Mouse (Mus musculus) splenic B cell, adult 2 months (primary cell): ENCODE measurements around the gene Gm9733.
A peak's percentile ranks its signal among the peaks of the same experiment; 100 is the strongest.
"Not testable (repeated sequence)": the region's sequence is repeated elsewhere in the genome, so short reads cannot be mapped to it uniquely, and the experiment has no call there.

Source experiments
- DNase-seq: peaks from one replicate; pipeline ENCODE4 v3.0.0-alpha.2; 2011; ENCODE audit warnings: low read depth, low spot score
- H3K27me3 ChIP-seq: 2 replicates; pipeline ENCODE4 v1.6.1; 2012; ENCODE audit warnings: mild to moderate bottlenecking, low read length, moderate library complexity, mixed read lengths; ENCODE audit not compliant: control insufficient read depth, poor library complexity, insufficient read depth, severe bottlenecking
- H3K36me3 ChIP-seq: 2 replicates; pipeline ENCODE4 v1.6.1; 2012; ENCODE audit warnings: mild to moderate bottlenecking, low read length, moderate library complexity, mixed read lengths; ENCODE audit not compliant: control insufficient read depth, poor library complexity, insufficient read depth, severe bottlenecking

Gm9733 gene

GRCm38 (mm10) chr3:15332063-15332462 is at the start of gene Gm9733:
Gene Gm9733, minus strand, starts transcription at chr3:15332302.
- H3K36me3 ChIP-seq = no peaks in the 10 kb centered on the region
- no peaks in the 10 kb centered on the region for H3K27me3 ChIP-seq
- DNase-seq = no peak

DNA sequence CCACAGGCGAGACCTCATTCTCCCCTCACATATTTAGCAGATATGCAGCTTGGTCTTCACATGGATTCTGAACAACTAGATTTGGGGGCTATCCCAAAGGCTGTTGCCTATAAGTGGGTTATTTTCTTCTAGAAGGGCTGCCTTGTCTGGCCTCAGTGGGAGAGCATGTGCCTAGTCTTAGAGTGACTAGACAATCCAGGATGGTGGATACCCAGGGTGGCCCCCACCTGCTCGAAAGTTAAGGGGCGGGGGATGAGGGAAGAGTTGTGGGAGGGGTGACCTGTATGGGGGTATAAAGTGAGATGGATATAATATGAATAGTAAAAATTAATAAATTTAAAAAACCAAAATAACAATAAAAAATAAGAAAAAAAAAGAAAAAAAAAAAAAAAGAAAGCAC is 23.6 kb upstream of the Gm9733 start:
- not testable (repeated sequence) for H3K27me3 ChIP-seq, DNase-seq, H3K36me3 ChIP-seq

DNA sequence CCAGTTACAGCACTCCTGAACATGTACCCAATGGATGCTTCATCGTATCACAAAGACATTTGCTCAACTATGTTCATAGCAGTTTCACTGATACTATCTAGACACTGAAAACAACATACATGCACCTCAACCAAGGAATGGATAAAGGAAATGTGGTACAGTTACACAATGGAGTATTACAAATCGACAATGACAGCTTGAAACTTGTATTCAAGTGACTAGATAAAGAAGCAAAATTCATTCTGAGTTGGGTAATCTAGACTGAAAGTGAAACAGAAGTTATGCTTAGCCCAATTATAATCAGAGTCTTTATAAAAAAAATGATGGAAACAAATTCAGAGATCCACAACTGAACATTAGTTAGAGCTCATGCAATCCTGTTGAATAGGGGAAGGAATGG is 18.2 kb upstream of the Gm9733 start:
- DNase-seq, H3K27me3 ChIP-seq: not testable (repeated sequence)

DNA sequence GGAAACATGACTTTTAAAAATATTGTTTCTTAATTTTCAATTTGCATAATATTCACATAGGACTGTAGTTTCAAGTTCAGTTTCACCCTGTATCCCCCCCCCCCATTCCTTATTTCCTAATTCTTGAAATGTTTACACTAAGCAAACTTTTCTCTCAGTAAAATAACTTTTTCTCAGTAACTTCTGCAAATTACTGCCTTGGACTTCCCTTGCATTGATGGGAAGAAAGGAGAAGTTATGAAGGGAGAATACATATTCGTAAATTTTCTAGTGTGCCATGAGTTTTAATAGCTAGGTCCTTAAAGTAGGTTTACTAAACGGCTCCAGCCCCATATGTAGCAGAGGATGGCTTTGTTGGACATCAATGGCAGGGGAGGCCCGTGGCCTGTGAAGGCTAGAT is 13.5 kb upstream of the Gm9733 start:
- H3K27me3 ChIP-seq, H3K36me3 ChIP-seq, DNase-seq: not testable (repeated sequence)

More for the DNA sequence above, 18.2 kb upstream of the Gm9733 start:
- not testable (repeated sequence) for H3K36me3 ChIP-seq

DNA sequence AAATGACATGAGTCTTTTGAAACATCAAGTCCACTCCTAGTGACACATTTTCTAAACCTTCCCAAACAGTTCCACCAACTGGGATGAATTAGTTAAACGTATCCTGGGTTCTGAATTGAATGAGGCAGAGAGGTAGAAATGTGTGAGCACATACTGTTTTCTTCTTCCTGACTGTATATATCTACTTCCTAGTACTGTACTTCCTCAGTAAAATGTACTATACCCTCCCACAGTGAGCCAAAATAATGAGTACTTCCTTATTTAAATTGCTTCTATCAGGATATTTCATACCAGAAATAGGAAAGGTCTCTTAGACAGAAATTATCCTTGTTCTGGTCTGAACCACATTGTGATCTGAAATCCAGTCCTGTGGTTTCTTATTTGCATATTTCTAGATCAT is 8.2 kb upstream of the Gm9733 start:
- no peaks in the 10 kb centered on the region for H3K27me3 ChIP-seq
- DNase-seq = no peak
- no peaks in the 10 kb centered on the region for H3K36me3 ChIP-seq

DNA sequence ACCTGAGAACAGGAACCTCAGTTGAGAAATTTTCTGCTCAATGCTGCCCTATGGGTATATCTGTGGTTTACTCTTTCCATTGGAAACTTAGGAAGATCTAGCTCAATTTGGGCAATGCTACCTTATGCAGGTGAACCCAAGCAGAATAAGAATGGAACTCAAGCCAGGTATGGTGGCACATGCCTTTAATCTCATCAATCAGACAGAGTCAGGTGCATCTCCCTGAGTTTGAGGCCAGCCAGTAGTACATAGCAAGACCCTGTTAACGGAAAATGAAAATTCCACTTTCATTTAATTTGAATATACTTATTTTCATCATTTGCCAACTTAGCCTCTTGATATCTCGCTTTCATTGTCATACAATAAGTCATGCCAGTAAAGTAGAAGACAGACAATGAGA is 2.1 kb upstream of the Gm9733 start:
- H3K36me3 ChIP-seq = no peaks in the 10 kb centered on the region
- DNase-seq = no peak

GRCm38 (mm10) chr3:15331545-15331944 is 557 bp downstream of the Gm9733 start:
- H3K27me3 ChIP-seq = no peaks in the 10 kb centered on the region
- no peak for DNase-seq
- no peaks in the 10 kb centered on the region for H3K36me3 ChIP-seq

More for the DNA sequence above, 2.1 kb upstream of the Gm9733 start:
- no peaks in the 10 kb centered on the region for H3K27me3 ChIP-seq

DNA sequence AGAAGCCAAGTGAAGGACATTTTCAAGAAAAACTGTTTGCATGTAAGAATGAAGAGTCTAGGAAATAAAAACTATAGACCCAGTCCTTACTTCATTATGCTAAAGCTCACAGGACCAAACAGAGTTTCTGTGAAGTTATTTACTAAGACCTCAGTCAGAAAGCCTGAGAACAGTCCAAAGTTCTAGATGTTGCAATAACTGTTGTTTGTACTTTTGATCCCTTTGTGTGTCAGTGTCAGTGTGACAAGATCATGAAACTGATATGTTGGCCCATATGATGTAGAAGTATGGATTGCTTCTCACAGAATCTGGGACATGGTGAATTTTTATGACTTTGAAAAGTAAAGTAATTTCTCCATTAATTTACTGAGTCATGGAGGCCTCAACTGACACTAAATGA is 2.6 kb downstream of the Gm9733 start:
- H3K36me3 ChIP-seq = no peaks in the 10 kb centered on the region
- no peak for DNase-seq
- H3K27me3 ChIP-seq = no peaks in the 10 kb centered on the region

DNA sequence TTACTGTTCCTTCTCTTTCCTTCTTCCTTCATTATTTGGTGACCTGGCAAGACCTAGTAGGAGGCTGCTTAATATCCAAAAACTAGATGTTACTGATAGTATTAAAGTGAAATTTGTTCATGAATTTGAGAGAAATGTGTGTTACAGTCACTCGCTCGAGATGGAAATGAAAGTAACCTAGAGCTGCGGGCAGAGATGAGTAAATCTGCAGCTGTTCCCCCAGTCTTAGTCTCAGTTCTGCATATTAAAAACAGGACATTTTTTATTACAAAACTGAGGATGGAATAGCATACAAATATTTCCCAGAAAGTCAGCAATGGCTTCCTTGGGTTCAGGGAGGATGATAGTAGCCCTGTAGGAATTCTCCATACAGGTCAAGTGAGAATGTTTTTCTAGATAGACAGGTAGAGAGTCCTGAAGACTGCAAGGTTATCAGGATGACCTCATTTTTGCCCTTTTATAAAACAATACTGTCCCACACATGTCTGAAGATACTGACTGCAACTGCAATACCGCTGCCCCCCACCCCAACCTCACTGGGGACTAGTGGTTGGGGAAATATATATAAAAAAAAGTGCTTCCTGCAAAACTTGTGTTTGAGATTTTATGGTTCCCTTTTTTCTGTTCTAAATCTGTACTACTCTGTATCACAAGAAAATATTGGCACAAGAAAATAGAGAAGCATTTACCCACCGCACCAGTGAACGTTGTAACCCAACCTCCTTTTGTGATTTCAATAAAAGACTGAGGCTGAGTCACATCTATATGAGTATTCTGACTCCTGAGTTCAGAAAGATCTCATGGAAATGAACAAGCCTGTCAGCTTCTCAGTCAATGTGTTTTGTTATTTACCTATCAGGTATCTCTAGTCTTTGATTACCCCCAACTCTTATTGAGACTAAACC is 47.4 kb downstream of the Gm9733 start:
- Histone ChIP-seq H3K27me3 (no peaks in the 10 kb centered on the region), H3K36me3 (no peaks in the 10 kb centered on the region)
- peak; percentile 61 for DNase-seq

DNA sequence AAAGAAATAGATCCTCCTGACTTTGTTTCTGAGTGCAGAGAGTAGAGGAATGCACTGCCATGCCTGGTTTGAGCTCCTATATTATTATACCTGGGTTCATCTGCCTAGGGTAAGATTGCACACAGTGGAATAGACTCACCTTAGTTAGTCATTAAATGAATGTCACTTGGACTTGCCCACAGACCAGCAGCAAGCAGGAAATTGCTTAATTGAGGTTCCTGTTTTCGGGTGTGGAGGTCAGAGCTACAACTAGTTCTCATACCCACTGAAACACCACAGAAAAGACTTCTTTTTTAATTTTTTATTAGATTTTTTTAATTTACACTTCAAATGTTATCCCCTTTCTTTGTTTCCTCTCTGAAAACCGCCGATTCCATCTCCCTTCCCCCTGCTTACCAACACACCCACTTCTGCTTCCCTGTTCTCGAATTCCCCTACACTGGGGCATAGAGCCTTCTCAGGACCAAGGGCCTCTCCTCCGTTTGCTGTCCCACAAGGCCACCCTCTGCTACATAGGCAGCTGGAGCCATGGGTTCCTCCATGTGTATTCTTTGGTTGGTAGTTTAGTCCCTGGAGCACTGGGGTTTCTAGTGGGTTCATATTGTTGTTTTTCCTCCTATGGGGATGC is 56.1 kb downstream of the Gm9733 start:
- DNase-seq = peak; percentile 38
- Histone ChIP-seq H3K36me3 (no peaks in the 10 kb centered on the region), H3K27me3 (no peaks in the 10 kb centered on the region)

GRCm38 (mm10) chr3:15264450-15264849 is 67.7 kb downstream of the Gm9733 start:
- DNase-seq = peak; percentile 77
- no peaks in the 10 kb centered on the region for H3K36me3 ChIP-seq

DNA sequence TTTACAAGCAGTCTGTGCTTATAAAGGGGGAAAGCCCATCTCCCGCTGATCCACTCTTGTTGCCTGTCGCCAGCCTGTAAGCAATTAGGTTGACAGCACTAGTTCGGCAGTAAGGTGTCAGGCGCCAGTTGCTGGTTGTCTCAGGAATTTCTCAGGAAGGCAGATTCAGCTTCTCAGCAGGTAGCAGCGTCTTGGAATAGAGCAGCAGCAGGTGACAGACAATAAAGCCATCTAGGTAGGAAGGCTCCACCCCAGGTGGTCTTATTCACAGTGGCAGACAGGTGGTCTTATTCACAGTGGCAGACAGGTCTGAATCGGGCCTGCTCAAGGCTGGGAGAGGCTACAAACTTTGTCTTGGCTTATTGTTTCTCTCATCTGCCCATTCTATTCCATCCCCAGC is 76.4 kb downstream of the Gm9733 start:
- no peak for DNase-seq
- H3K36me3 ChIP-seq = no peaks in the 10 kb centered on the region
- no peaks in the 10 kb centered on the region for H3K27me3 ChIP-seq

More at GRCm38 (mm10) chr3:15264450-15264849, 67.7 kb downstream of the Gm9733 start:
- H3K27me3 ChIP-seq = no peaks in the 10 kb centered on the region
